Mouse (Mus musculus): Measurements from ENCODE around the gene Calu. TPM values are rescaled to one million over a fixed set of nuclear protein-coding genes. Genes with fewer than 3 reads are reported as not detected.

Calu gene
- polyA plus RNA-seq, 1 experiment from 2014 or later = 106 TPM

GRCm38 (mm10) chr6:29420596-29420995, 72.7 kb downstream of the Calu start:
- DNase-seq (ENCODE audit: low spot score) = no peak

- DNase-seq (ENCODE audit: low spot score) = no peak
Measured at GRCm38 (mm10) chr6:29425118-29425517, 77.2 kb downstream of the Calu start.

GRCm38 (mm10) chr6:29426331-29426730, 78.5 kb downstream of the Calu start:
- no peak for DNase-seq (ENCODE audit: low spot score)

Small RNAs within 50 kb of the gene (microRNA-seq; reads per million reads assigned to microRNA genes)
- gene Gm26220 (ENCODE audit: borderline number of aligned reads) (not detected), gene Gm44354 (ENCODE audit: borderline number of aligned reads) (not detected)

Other genes starting within 250 kb of the Calu start
- gene Rbm28, start 183.1 kb upstream of the Calu start, polyA plus RNA-seq (2015; fragmentation: Nextera tagmentation; extraction: Ambion mirVana) = 30.7 and 31.0 TPM in 2 replicates
- 0.05 and 0.09 TPM in 2 replicates for gene Prrt4, start 168.5 kb upstream of the Calu start, polyA plus RNA-seq (2015; fragmentation: Nextera tagmentation; extraction: Ambion mirVana)
- gene Impdh1, start 131.7 kb upstream of the Calu start, polyA plus RNA-seq (2015; fragmentation: Nextera tagmentation; extraction: Ambion mirVana) = 138 and 141 TPM in 2 replicates
- 55.2 and 59.9 TPM in 2 replicates for gene Hilpda, start 75.6 kb upstream of the Calu start, polyA plus RNA-seq (2015; fragmentation: Nextera tagmentation; extraction: Ambion mirVana)
- 0.61 and 0.73 TPM in 2 replicates for gene Fam71f2, start 68.5 kb upstream of the Calu start, polyA plus RNA-seq (2015; fragmentation: Nextera tagmentation; extraction: Ambion mirVana)
- not detected in 2 replicates for gene Fam71f1, start 28.9 kb upstream of the Calu start, polyA plus RNA-seq (2015; fragmentation: Nextera tagmentation; extraction: Ambion mirVana)
- 0.15 and 0.17 TPM in 2 replicates for gene Opn1sw, start 40.4 kb downstream of the Calu start, polyA plus RNA-seq (2015; fragmentation: Nextera tagmentation; extraction: Ambion mirVana)
- gene Ccdc136, start 48.2 kb downstream of the Calu start, polyA plus RNA-seq (2015; fragmentation: Nextera tagmentation; extraction: Ambion mirVana) = 1.8 and 2.5 TPM in 2 replicates
- gene Flnc, start 85.2 kb downstream of the Calu start, polyA plus RNA-seq (2015; fragmentation: Nextera tagmentation; extraction: Ambion mirVana) = 0.17 and 0.35 TPM in 2 replicates
- gene Atp6v1f, start 119.6 kb downstream of the Calu start, polyA plus RNA-seq (2015; fragmentation: Nextera tagmentation; extraction: Ambion mirVana) = 381 and 416 TPM in 2 replicates
- gene Atp6v1fnb, start 123.4 kb downstream of the Calu start, polyA plus RNA-seq (2015; fragmentation: Nextera tagmentation; extraction: Ambion mirVana) = not detected in 2 replicates
- 0.82 and 1.2 TPM in 2 replicates for gene Kcp, start 159.9 kb downstream of the Calu start, polyA plus RNA-seq (2015; fragmentation: Nextera tagmentation; extraction: Ambion mirVana)
- 12.3 and 13.4 TPM in 2 replicates for gene Irf5, start 178.6 kb downstream of the Calu start, polyA plus RNA-seq (2015; fragmentation: Nextera tagmentation; extraction: Ambion mirVana)